Mouse (Mus musculus): ENCODE measurements at regions not wholly inside any gene's neighbourhood (a gene's known extent, or its start where the extent isn't known, plus 50 kb on each side); places are given as distances from the start of the nearest gene placed in this dataset.

GRCm38 (mm10) chr15:7497852-7498251 lies 99.7 kb upstream of the Egflam start:
- Histone ChIP-seq H3K36me3 (ENCODE audit: control insufficient read depth, insufficient read depth, low read length) (no peaks in the 10 kb centered on the region), H3K9ac (ENCODE audit: low read length) (no peak overlapping the region), H3K4me3 (ENCODE audit: low read depth, low read length) (no peak overlapping the region), H3K4me1 (ENCODE audit: control insufficient read depth, insufficient read depth, low read length) (no peaks in the 10 kb centered on the region), H3K9me3 (ENCODE audit: control insufficient read depth, low read length) (no peaks in the 10 kb centered on the region), H3K27ac (ENCODE audit: low read depth, low read length) (no peak overlapping the region), H3K4me2 (no peak overlapping the region), H3K27me3 (ENCODE audit: control insufficient read depth, insufficient read depth, low read length) (no peaks in the 10 kb centered on the region)
- DNase-seq (ENCODE audit: low spot score, missing footprints) (no peak), ATAC-seq (ENCODE audit: low FRiP score) (no peak)
- WGBS, result 90% methylated on average over 4 of the region's 4 CpGs

GRCm38 (mm10) chr15:7508535-7508934 lies 110.3 kb upstream of the Egflam start:
- Histone ChIP-seq H3K9me3 (ENCODE audit: control insufficient read depth, low read length) (no peaks in the 10 kb centered on the region), H3K27ac (ENCODE audit: low read depth, low read length) (no peak overlapping the region), H3K4me2 (no peak overlapping the region), H3K4me1 (ENCODE audit: control insufficient read depth, insufficient read depth, low read length) (no peaks in the 10 kb centered on the region), H3K27me3 (ENCODE audit: control insufficient read depth, insufficient read depth, low read length) (no peaks in the 10 kb centered on the region), H3K36me3 (ENCODE audit: control insufficient read depth, insufficient read depth, low read length) (no peaks in the 10 kb centered on the region), H3K9ac (ENCODE audit: low read length) (no peak overlapping the region), H3K4me3 (ENCODE audit: low read depth, low read length) (no peak overlapping the region)
- ATAC-seq (ENCODE audit: low FRiP score), result no peak
- WGBS, result 63% methylated on average over 8 of the region's 8 CpGs
- no peak for DNase-seq (ENCODE audit: low spot score, missing footprints)

GRCm38 (mm10) chr15:7514743-7515273 lies 116.6 kb upstream of the Egflam start:
- DNase-seq (ENCODE audit: low spot score, missing footprints) (no peak), ATAC-seq (ENCODE audit: low FRiP score) (no peak)
- no peaks in the 10 kb centered on the region for H3K36me3 ChIP-seq (ENCODE audit: control insufficient read depth, insufficient read depth, low read length)
- H3K4me3 ChIP-seq (ENCODE audit: low read depth, low read length), result no peak overlapping the region
- H3K4me2 ChIP-seq, result no peak overlapping the region
- no peaks in the 10 kb centered on the region for H3K9me3 ChIP-seq (ENCODE audit: control insufficient read depth, low read length)
- H3K4me1 ChIP-seq (ENCODE audit: control insufficient read depth, insufficient read depth, low read length), result no peaks in the 10 kb centered on the region
- WGBS, result 86% methylated on average over 13 of the region's 13 CpGs
- H3K27ac ChIP-seq (ENCODE audit: low read depth, low read length), result no peak overlapping the region
- H3K27me3 ChIP-seq (ENCODE audit: control insufficient read depth, insufficient read depth, low read length), result no peaks in the 10 kb centered on the region
- H3K9ac ChIP-seq (ENCODE audit: low read length), result no peak overlapping the region

- 90% methylated on average over 9 of the region's 9 CpGs for WGBS
- ATAC-seq (ENCODE audit: low FRiP score), result no peak
- no peaks in the 10 kb centered on the region for H3K9me3 ChIP-seq (ENCODE audit: control insufficient read depth, low read length)
These were observed 123.4 kb upstream of the Egflam start for GRCm38 (mm10) chr15:7521611-7522010.

GRCm38 (mm10) chr15:7522902-7523786 lies 124.9 kb upstream of the Egflam start:
- 90% methylated on average over 14 of the region's 14 CpGs for WGBS
- no peak for ATAC-seq (ENCODE audit: low FRiP score)

More at GRCm38 (mm10) chr15:7521611-7522010, 123.4 kb upstream of the Egflam start:
- no peak for DNase-seq (ENCODE audit: low spot score, missing footprints)
- H3K4me1 ChIP-seq (ENCODE audit: control insufficient read depth, insufficient read depth, low read length), result no peaks in the 10 kb centered on the region
- H3K27me3 ChIP-seq (ENCODE audit: control insufficient read depth, insufficient read depth, low read length), result no peaks in the 10 kb centered on the region
- H3K4me3 ChIP-seq (ENCODE audit: low read depth, low read length), result no peak overlapping the region
- H3K9ac ChIP-seq (ENCODE audit: low read length), result no peak overlapping the region
- no peaks in the 10 kb centered on the region for H3K36me3 ChIP-seq (ENCODE audit: control insufficient read depth, insufficient read depth, low read length)
- no peak overlapping the region for H3K27ac ChIP-seq (ENCODE audit: low read depth, low read length)
- H3K4me2 ChIP-seq, result no peak overlapping the region

GRCm38 (mm10) chr15:7530959-7531588 lies 132.9 kb upstream of the Egflam start:
- DNase-seq (ENCODE audit: low spot score, missing footprints) (no peak), ATAC-seq (ENCODE audit: low FRiP score) (no peak)
- WGBS, result 22% methylated on average over 5 of the region's 5 CpGs

More at GRCm38 (mm10) chr15:7522902-7523786, 124.9 kb upstream of the Egflam start:
- H3K4me1 ChIP-seq (ENCODE audit: control insufficient read depth, insufficient read depth, low read length), result no peaks in the 10 kb centered on the region
- no peaks in the 10 kb centered on the region for H3K9me3 ChIP-seq (ENCODE audit: control insufficient read depth, low read length)
- no peak overlapping the region for H3K4me2 ChIP-seq
- no peak overlapping the region for H3K27ac ChIP-seq (ENCODE audit: low read depth, low read length)
- no peak overlapping the region for H3K4me3 ChIP-seq (ENCODE audit: low read depth, low read length)
- H3K36me3 ChIP-seq (ENCODE audit: control insufficient read depth, insufficient read depth, low read length), result no peaks in the 10 kb centered on the region
- no peaks in the 10 kb centered on the region for H3K27me3 ChIP-seq (ENCODE audit: control insufficient read depth, insufficient read depth, low read length)
- DNase-seq (ENCODE audit: low spot score, missing footprints), result no peak
- no peak overlapping the region for H3K9ac ChIP-seq (ENCODE audit: low read length)

GRCm38 (mm10) chr15:7537858-7538257 lies 139.7 kb upstream of the Egflam start:
- DNase-seq (ENCODE audit: low spot score, missing footprints), result no peak
- 86% methylated on average over 4 of the region's 4 CpGs for WGBS
- no peak overlapping the region for H3K9ac ChIP-seq (ENCODE audit: low read length)
- no peak for ATAC-seq (ENCODE audit: low FRiP score)
- H3K4me3 ChIP-seq (ENCODE audit: low read depth, low read length), result no peak overlapping the region
- no peak overlapping the region for H3K4me2 ChIP-seq
- H3K36me3 ChIP-seq (ENCODE audit: control insufficient read depth, insufficient read depth, low read length), result no peaks in the 10 kb centered on the region
- H3K9me3 ChIP-seq (ENCODE audit: control insufficient read depth, low read length), result no peaks in the 10 kb centered on the region
- H3K27ac ChIP-seq (ENCODE audit: low read depth, low read length), result no peak overlapping the region
- H3K4me1 ChIP-seq (ENCODE audit: control insufficient read depth, insufficient read depth, low read length), result no peaks in the 10 kb centered on the region
- no peaks in the 10 kb centered on the region for H3K27me3 ChIP-seq (ENCODE audit: control insufficient read depth, insufficient read depth, low read length)

More at GRCm38 (mm10) chr15:7530959-7531588, 132.9 kb upstream of the Egflam start:
- Histone ChIP-seq H3K4me1 (ENCODE audit: control insufficient read depth, insufficient read depth, low read length) (no peaks in the 10 kb centered on the region), H3K4me3 (ENCODE audit: low read depth, low read length) (no peak overlapping the region), H3K9me3 (ENCODE audit: control insufficient read depth, low read length) (no peaks in the 10 kb centered on the region), H3K4me2 (no peak overlapping the region), H3K9ac (ENCODE audit: low read length) (no peak overlapping the region), H3K36me3 (ENCODE audit: control insufficient read depth, insufficient read depth, low read length) (no peaks in the 10 kb centered on the region), H3K27ac (ENCODE audit: low read depth, low read length) (no peak overlapping the region), H3K27me3 (ENCODE audit: control insufficient read depth, insufficient read depth, low read length) (no peaks in the 10 kb centered on the region)

- ATAC-seq (ENCODE audit: low FRiP score) (no peak), DNase-seq (ENCODE audit: low spot score, missing footprints) (no peak)
- H3K36me3 ChIP-seq (ENCODE audit: control insufficient read depth, insufficient read depth, low read length), result no peaks in the 10 kb centered on the region
- no peaks in the 10 kb centered on the region for H3K4me1 ChIP-seq (ENCODE audit: control insufficient read depth, insufficient read depth, low read length)
- 75% methylated on average over 2 of the region's 2 CpGs for WGBS
- no peak overlapping the region for H3K4me2 ChIP-seq
- no peaks in the 10 kb centered on the region for H3K27me3 ChIP-seq (ENCODE audit: control insufficient read depth, insufficient read depth, low read length)
- no peak overlapping the region for H3K27ac ChIP-seq (ENCODE audit: low read depth, low read length)
- H3K9me3 ChIP-seq (ENCODE audit: control insufficient read depth, low read length), result no peaks in the 10 kb centered on the region
- H3K4me3 ChIP-seq (ENCODE audit: low read depth, low read length), result no peak overlapping the region
- H3K9ac ChIP-seq (ENCODE audit: low read length), result no peak overlapping the region
These were observed 155.1 kb upstream of the Egflam start for GRCm38 (mm10) chr15:7553190-7553895.
